Mouse (Mus musculus): ENCODE results near the gene Ttc17.
A peak's percentile ranks its signal among the peaks of the same experiment; 100 is the strongest.

Gene Ttc17

DNA sequence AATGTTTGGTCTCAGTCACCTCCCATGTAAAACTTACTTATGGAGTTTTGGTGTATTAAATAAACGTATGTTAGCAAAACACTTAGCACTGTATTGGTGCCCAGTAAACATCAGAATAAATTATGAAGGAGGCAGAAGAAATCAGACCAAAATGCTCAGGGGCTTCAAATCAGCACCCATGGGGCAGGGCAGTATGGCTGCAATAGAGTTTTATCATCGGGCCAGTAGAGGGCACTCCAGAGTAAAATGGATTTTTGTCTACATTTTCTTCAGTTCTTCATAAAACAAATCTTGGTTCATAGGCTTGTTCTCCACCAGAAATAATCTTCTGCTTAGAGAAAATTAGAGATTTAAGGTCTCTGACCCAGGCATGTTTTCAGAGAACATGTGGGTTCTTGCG is 152.4 kb downstream of the Ttc17 start:
- DNase-seq (ENCODE audit: low read depth, low spot score) = peak; percentile 70
